Mouse (Mus musculus) right cerebral cortex, postnatal 10 days (tissue): ENCODE measurements around the gene Macrod2.

Source experiments
- DNase-seq, 2 experiments: peaks; one replicate each; pipeline ENCODE4 v3.0.0; 2021; ENCODE audit warnings: low spot score in 2 of 2

The Macrod2 gene

DNA sequence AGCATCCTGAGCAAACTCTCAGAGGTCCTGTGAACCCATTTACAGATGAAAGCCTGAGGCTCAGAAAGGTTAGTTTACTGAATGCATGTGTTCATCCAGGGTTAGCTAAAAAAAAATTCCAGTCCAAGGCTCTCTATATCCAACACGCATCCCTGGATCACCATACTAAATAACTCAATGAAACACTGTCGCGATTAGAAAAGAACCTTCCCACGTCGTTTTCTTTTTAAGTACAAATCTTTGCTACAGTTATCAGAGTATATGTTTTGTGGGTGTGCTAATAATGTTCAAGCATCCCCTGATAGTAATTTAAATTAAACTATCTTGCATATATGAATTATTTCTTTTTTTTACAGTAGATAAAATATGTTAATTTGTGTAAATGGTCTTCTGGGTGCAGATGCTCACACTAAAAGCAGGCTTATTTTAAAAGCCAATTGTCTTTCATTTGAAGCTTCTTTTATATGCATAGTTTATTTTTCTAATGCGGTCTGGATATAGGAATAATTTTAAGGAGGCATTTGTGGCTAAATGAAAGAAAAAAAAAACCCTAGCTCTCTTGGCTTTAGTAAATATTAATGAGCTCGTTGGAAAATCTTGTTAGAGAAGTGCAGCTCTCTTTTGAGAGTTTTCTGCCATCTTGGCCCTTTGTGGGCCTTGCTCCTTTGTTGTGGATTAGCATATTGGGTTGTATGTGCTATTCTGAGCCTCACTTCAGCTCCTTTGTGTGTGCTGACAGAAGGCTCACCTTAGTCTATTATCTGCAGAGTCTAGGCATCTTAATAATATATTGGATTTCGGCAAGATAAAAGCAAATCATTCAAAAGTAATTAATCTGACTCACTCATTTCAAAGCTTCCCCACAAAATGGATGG is 679.1 kb downstream of the Macrod2 start:
- DNase-seq, result no peak

DNA sequence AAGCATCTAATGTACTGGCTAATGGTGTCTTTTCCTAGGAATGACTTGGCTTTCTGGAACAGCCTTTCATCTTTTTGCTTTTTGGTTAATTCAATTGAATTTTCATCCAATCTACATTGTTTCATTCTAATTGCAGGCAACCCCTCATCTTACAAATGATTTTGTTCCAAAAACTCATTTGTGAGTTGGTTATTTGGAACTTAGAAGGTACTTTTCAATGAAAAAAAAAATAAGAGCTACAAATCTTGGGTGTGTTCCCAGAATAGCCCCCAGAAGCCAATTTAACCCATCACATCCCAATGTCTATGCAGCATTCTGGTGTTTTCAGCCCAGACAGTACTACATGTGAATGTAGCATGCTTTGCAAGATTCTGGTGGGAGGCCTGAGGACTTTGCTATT is 683.1 kb downstream of the Macrod2 start:
- DNase-seq, result no peak

DNA sequence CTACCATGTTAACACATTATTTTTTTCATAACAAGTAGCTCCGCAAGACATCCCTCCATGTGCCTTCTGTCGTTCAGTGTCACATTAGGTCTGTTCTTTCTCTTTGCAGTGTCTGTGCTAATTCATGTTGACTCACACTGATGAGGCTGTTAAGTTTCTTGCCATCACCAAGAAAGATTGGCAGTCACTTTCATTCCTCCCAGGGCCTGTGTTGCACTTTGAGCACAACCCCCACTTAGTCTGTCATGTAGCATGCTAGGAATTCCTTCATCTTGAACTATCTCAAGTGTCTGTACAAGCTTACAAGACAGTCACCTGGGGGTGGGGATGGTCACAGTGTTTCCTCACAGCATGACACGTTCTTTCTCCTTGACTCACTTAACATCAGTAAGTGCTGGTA is 696.2 kb downstream of the Macrod2 start:
- DNase-seq, result no peak

DNA sequence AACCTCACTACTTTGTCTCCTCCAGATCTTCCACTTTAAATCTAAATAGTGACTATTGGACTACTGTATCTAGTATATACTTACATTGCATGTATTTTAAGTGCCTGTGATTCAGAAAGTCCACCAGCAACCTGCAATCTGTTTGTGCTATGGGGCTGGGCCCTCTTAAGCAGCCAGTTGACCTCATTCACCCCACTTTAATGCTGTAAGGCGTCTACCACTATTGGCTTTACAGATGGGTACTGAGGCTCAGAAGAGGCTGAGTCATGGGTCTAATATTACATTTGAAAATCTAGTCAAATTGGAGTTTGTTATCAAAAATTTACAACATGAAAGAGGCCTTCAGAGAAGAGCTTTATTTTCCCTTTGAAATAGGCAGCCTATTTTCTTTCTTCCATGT is 722.5 kb downstream of the Macrod2 start:
- DNase-seq, result no peak

DNA sequence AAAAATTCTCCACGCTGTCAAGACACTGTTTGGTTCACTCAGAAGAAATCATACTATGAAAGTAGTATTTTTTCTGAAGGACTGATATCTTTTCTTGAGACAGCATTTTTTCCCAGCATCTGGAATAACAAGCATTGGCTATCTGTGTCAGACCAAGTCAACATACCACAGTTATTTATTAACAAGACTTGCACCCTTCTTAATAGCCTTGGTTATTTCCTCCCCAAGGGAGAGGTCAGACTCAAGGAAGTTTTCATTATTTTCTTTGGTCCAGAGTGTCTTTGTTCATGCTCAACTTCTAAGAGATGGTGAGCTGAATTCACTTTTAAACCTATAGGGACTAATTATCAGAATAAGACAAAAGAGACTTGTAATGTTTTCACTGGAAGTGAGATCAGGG is 728.8 kb downstream of the Macrod2 start:
- no peak for DNase-seq

DNA sequence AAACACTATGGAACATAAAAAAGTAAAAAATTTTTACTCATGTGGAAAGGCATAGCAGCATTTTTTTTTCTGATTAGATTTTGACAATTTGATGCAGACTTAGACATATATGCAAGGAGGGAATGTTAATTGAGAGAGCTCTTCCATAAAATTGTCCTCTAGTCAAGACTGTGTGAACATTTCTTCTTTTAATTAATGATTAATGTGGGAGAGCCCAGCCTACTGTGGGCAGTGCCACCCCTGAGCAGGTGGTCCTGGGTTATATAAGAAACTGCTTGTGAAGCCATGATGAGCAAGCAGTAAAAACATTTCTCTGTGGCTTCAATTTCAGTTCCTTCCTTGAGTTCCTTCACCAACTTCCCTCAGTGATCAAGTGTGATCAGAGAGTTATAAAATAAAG is 730.5 kb downstream of the Macrod2 start:
- no peak for DNase-seq

DNA sequence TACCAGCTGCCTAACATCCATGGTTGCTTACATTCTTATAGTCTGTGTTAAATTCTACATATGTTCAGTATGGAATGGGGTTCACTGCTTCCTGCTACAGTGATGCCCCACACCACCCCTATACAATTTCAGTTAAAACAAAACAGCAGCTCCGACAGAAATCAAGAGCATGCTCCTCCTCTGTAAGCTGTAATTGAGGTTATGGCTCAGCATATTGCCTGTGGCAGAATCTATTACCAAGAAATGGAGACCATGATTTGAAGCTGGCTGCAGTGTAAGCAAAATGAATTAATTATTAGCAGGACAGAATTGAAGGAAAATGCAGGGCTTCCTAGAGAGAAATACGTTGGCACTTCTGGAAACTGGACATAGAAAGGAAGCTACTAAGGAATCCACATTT is 747.2 kb downstream of the Macrod2 start:
- DNase-seq, result no peak

DNA sequence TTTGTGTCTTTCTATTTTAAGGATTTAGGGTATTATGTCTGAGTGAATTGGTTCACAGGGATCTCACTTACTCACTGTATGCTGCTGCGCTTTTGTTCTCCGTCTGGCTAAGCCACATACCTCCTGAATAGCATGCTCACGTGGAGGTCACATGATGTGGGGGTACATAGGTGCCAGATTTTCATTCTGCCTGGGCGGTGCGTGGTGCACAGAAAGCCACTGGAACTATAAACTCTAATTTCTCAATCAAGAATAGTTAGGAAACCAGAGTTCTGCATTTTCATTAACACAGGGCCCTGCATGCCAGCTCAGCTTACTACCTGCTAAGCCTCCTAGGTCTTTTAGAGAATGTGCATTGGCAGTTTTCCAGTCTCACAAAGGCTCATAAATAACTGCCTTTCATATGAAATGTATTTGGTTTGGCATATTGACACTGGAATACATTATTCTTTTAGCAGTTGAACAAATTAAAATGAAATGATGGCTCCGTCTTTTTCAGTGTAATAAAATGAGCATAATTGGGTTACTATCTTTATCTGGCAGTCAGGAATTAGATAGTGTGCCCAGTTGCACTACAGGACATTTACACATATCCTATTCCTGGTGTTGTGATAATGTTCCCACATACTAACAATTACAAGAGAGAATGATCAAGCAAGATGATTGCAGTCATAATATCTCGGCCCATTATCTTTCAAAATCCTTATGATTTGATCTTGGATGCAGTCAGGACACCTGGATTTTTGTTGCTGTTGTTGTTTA is 757.1 kb downstream of the Macrod2 start:
- DNase-seq, result no peak

DNA sequence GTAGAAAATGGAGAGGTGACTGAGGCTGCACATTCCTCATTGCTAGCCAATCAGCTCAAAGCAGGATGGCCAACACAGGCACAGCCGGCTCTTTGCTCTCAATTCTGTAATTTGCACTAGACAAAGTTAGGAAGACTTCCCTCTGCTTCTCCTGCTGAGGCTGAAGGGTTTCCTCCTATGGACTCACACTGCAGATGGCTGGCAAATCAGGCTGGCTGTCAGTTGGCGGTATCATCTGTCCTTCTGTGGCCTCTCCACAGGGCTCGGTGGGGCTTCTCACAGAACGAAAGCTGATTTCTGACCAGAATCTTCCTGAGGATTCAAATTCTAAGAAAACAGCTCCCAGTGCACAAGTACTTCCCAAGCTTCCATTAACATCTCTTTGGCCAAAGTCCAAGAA is 760.9 kb downstream of the Macrod2 start:
- no peak for DNase-seq

DNA sequence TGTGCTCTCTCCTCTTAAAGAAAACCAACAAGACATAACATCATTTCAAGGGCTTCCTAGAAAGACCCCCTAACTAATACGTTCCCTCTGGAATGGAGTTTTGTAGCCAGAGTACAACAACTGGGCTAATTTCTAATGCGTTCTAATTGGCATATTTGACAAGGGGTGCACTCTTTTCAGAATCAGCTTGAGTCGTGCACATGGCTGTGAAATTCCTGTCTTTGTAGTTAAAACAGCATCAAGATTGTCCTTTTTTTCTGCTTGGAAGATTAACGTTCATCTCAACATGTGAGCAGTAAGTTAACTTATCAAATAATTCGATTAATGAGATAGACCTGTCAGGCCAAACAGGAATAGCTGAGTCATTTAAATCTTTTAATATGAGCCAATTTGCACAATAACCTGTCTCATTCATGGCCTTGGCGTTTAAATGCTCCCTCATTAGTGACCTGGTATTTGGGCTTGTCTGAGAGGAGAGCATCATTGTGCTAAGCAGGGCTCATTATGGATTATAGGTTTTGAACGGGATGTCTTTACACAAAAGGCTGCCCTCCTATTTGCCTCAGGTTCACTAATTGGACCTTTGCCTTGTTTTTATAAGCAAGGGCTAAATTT is 762.0 kb downstream of the Macrod2 start:
- no peak for DNase-seq

DNA sequence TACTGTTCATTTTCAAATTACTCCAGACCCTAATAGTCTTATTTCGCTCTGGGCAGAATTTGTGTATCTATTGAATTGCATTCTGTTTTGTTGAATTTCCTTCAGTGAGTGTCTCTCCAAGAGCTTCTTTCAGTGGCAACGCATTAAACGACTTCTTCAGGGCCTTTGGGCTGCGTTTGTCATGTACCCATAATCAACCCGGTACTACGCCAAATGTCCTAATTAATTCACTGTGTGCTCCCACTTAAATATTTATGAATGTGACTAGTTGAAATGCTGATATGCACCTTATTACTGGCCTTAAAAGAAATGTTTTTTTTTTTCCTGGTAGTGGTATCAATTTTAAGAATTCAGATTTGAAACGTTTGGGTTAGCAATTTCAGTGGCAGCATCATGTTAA is 763.1 kb downstream of the Macrod2 start:
- DNase-seq, result no peak

DNA sequence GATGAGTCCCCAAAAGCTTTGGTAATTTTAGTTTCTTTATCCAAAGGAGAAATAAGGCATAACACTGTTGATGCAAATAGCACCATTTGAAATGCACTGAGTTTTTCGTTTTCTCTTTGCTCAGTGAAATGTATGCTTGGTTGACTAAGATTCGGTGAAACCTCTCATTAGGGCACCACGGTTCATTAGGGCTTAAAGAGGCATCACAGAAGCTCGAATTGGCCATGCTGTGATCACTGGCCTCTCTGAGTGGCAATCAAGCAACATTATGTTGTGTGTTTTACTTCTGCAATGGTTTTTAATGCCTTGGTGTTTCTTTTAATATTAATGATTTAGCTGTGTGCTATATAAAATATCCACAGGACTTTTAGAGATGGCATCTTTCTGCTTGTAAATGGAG is 768.8 kb downstream of the Macrod2 start:
- DNase-seq, result no peak

DNA sequence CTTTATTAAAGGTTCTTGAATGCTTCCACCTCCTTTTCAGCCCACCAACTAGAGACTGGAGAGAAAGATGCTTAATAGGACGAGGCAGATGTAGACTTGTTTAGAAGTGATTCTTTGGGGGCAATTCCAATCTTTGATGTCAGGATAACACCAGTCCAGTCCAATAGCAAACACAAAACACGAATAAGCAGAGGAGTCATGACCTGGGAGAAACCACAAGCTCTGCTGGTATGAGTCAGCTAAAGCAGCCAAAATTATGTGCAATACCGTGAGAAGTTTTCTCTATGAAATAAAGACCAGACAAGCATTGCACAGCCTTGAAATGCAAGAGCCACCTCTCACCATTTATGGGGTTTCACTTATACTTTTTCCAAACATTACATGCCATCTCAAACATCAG is 774.5 kb downstream of the Macrod2 start:
- no peak for DNase-seq

DNA sequence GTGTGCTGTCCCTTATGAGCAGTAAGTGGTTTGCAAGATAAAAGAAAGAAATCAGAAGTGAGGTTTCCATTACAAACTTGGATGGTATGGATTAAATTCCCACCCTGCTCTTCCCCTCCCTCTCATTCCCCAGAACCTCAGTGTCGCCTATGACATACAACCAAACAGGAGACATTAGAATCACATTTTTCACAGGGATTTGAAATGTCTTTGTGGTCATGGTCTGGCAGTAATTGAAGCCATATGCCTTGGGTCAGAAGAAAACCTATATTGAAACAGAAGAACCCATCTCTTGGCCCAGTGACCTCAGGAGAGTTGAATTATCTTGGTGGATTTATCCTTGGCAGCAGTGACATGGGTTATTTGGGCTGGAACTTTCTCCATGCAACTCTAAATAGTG is 778.1 kb downstream of the Macrod2 start:
- DNase-seq, result no peak

DNA sequence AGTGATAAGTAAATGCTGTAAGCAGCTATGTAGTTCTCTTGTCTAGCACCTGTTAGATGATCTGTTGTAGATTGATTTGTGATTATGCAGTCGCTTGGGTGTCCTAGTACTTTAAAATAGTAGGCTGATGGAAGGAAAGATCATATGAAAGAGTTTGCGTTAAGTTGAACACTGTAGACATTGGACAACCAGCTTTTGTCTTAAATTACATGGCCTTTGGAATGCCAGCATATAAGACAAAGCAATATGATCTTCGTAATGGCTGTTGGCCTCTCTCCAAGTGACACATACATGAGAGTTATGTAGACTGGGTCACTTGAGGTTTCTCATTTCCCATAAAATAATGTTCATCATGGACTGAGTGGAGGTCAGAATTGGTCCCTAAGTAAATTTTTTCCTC is 778.5 kb downstream of the Macrod2 start:
- DNase-seq, result no peak

DNA sequence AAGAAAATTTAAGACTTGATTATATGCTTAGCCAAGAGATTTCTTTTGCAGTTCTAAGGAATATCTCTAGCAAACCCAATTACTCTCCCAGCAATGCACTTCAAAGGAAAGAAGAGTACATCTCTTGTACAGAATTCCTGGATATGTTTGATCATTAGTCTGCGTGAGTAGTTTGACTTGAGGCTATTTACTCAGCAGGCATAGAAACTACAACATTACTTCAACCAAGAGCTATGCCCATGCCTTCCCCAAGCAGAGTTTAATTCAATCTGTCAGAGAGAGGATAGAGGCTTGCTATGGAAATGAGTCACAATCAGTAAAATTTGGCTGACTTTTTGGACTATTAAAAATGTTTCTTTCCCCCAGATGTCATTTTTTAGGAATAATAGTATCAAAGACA is 785.5 kb downstream of the Macrod2 start:
- no peak for DNase-seq

DNA sequence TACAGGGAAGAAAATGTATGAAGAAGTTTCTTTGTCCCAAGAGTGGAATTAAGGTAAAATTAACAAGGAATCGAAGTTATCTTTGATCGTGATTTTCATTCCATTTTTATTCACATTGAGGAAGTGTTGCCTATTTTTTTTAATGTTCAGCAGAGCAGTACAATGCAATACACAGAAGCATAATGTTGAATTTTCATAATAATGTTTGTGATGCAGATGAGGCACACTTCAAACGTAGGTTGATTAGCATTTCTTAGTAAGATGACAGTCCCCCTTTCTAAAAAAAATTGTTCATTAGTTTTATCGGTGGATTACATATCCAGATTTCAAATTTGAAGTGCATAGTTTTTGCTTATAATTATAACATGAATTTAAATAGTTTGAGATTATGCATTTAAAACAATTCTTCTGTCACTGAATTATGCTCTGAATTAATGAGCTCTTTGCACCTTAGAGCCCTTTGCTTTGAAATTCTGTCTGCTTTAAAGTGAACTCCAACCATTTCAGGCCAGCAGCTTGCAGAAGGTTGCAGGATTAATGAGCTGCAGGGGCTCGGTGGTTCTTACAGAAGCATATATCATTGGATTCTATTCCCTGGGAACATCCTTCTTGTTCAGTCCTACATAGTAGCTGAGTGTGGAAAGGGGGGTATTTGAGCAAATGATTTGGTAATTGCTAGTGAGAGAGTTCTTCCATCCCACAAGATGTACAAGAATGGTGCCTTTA is 787.1 kb downstream of the Macrod2 start:
- no peak for DNase-seq

DNA sequence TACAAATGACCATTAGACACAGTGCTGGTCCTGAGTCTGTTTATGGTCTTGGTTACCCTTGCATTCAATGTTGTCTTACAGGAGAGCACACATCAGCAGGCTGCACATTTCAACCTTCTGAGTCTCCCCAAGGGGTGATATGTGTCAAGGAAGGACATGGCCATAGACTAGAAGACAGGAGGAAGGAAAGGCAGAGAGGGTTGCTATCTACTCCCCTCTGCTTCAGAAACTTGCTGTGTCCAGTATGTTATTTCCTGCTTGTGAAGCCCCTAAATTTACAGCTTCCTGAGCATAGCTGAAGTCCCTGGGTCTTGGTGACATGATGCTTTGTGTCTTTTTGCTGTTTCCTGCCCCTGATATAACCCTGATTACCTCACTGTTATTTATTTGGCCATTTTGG is 799.4 kb downstream of the Macrod2 start:
- no peak for DNase-seq

DNA sequence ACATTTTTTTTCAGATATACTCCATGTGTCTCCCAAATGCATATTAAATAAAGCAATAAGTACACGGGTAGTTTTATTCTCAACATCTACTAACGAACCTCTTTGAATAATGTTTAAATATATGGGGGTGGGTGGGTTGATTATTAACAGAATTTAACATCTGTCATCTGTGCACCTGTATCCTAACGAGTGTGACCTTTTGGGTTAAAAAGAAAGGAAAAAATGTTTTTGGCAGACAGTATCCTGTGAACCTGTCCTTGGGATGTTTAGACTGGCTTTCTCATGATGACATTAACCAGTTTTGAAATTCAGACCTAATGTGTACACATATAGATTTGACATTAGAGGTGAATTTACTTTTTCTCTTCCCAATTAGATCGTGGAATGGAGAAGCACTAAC is 805.4 kb downstream of the Macrod2 start:
- DNase-seq, result no peak

DNA sequence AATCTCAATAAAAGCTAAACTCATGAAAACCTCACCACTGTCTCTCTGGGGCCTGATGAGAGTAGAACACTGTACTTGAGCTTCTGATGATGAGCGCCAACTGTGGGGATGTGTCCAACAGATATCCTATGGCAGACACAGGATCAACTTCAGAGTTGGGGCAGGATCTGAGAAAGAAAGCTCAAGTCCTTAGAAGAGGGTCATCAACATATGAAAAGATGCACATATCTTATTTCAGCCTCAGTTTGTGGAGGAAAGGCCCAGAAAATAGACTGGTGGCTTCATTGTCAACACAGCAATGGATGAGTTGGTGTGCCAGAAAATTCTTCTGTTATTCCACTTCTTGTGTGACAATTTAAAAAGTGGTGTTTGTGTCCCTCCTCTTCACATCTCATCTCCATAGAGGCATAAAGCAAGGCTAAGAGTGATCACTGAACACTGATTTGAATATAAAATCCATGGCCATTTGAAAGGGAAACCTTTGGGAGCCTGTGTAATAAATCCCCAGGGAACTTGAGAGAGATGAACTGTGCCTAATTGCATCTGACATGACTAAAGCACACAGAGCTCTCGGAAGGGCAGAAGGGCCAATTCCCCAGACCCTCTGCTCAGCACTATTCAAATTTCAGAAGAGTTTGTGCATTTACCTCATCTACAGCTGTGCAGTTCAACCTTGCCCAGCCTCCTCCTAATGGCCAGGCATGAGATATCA is 806.4 kb downstream of the Macrod2 start:
- DNase-seq, result no peak

DNA sequence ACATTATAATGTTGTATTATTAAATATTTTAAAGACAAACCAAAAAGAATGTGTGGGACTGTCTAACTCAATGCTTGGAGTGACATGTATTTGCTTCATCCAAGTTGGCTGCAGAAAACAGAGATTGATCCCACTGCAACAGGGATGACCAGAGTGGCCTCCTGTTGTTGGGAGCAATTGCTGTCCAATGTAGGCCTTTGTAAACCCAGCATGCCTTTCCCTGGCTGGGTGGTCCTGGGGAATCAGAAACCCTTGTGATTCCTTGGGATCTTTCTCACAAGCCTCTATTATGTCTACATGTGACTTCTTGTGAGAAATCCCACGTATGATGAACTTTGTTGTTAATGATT is 806.9 kb downstream of the Macrod2 start:
- DNase-seq, result no peak

DNA sequence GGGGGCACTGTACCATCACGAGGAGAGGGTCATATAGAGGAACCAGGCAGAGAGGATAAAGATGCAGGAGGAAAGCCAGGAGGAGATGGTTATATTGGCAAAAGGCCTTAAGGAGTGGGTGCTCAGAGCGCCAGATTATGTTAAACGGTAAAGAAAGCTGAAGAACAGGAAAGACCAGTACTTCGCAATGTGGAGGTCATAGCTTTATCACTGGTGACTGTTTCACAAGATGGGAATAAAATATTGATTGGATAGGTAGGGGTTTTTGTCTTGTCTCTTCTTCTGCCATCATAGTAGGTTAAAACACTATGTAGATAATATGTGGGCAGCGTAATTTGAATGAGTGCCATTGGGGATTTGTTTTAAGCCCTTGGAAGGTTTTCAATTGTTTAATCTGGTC is 816.2 kb downstream of the Macrod2 start:
- no peak for DNase-seq
